ENCODE assay signal across 11 mouse cellular contexts in genomic region chr3:51634451-51634850, GRCm38 (mm10). TPM values are rescaled to one million over a fixed set of nuclear protein-coding genes. Genes with fewer than 3 reads are reported as not detected.
DNase-seq lines count a peak whose midpoint lies in the region; ATAC-seq lines count a peak whose summit lies in the region.
"Had no signal": no experiment of that assay in that cellular context is flagged by ENCODE, and none has a peak within 500 bp of the region (broad histone marks: within the 10 kb centered on the region; RNA-seq: fewer than 3 reads in every experiment).

No protein-coding gene starts in this region.

- H3K27me3 ChIP-seq in heart, embryonic 11.5 days (ENCODE audit: control insufficient read depth, insufficient read depth, low read length), result no peaks in the 10 kb centered on the region

- H3K4me3 ChIP-seq in heart, embryonic 11.5 days (ENCODE audit: low read depth, low read length), result no peak overlapping the region

- ATAC-seq in heart, embryonic 11.5 days (replicated peaks; ENCODE audit: insufficient number of reproducible peaks, low FRiP score, low TSS enrichment), result no peak
- no peak for ATAC-seq in megakaryocyte-erythroid progenitor cell, adult 5-6 weeks (replicated peaks; ENCODE audit: low FRiP score, low TSS enrichment, poor library complexity, severe bottlenecking)

- H3K36me3 ChIP-seq in heart, embryonic 11.5 days (ENCODE audit: control insufficient read depth, insufficient read depth, low read length), result no peaks in the 10 kb centered on the region

- H3K27ac ChIP-seq in heart, embryonic 11.5 days (ENCODE audit: low read depth, low read length), result no peak overlapping the region

- peak; percentile 66 for DNase-seq in heart, adult 8-10 months (ENCODE audit: low spot score)
- DNase-seq in right cerebral cortex, postnatal 10 days (ENCODE audit: low spot score in 2 of 2), result peak; percentile 45 to 76
- DNase-seq in right cerebral cortex, postnatal 14 days, result no peak
- peak; percentile 35 for DNase-seq in gastrocnemius, postnatal 14 days
- DNase-seq in urinary bladder, postnatal 14 days (ENCODE audit: low spot score), result no peak
- DNase-seq in ovary, postnatal 10 days (ENCODE audit: low spot score), result no peak
- DNase-seq: cerebellum, adult 11-12 months; right cerebral cortex, postnatal 4 days; thymus, postnatal 25 days had no signal

- intact Hi-C loops in gastrocnemius, postnatal 14 days (cut with DNase I; ENCODE audit: low total_unique reads), result no loop called here

- H3K9me3 ChIP-seq in heart, embryonic 11.5 days (replicated peaks; ENCODE audit: control insufficient read depth, low read length), result 0 out of 2 replicates have a peak, but pooled peaks cover 4% of the 10 kb centered on the region

- H3K4me2 ChIP-seq in heart, embryonic 11.5 days, result no peak overlapping the region

- H3K4me1 ChIP-seq in heart, embryonic 11.5 days (ENCODE audit: control insufficient read depth, insufficient read depth, low read length), result no peaks in the 10 kb centered on the region

- WGBS in heart, embryonic 11.5 days (ENCODE audit: insufficient replicate concordance), result 62% methylated on average over 1 of the region's 1 CpGs

- no peak overlapping the region for H3K9ac ChIP-seq in heart, embryonic 11.5 days (ENCODE audit: low read depth, low read length)

RNA-seq across cellular contexts. Expression of gene Mgst2, which starts 25.7 kb away (rescaled TPM):
- 1 to 10 TPM in 1 of 4 experiments, under 1 TPM in 2, not detected in 1; 0.38 to 1.5 (median 0.90) TPM for total RNA-seq in heart, adult 8-10 months (2022)
- 1.6 and 2.9 TPM in 2 replicates for polyA plus RNA-seq in heart, embryonic 11.5 days (2014; fragmentation: Nextera tagmentation; extraction: Ambion mirVana)
- total RNA-seq in gastrocnemius, postnatal 14 days (2021), result under 1 TPM; 0.33 to 0.49 TPM
- total RNA-seq in megakaryocyte-erythroid progenitor cell, adult 5-6 weeks (2014; fragmentation: Nextera tagmentation), result 8.3 and 8.9 TPM in 2 replicates
- total RNA-seq in megakaryocyte-erythroid progenitor cell, adult 5-6 weeks (2017), result 0.19 and 0.66 TPM in 2 replicates

Comparison
In these comparisons a context has a peak if more than half of its experiments do, and no peak if none do; other contexts are left out.
1. DNase-seq: peak in heart, adult 8-10 months (single experiment), right cerebral cortex, postnatal 10 days (2 of 2) and gastrocnemius, postnatal 14 days (single experiment); none in right cerebral cortex, postnatal 14 days (single experiment), urinary bladder, postnatal 14 days (single experiment) and ovary, postnatal 10 days (single experiment).